Mouse (Mus musculus): ENCODE data around the gene Ybx3.

The Ybx3 gene

GRCm38 (mm10) chr6:131321854-131322639, 66.2 kb downstream of the Ybx3 start:
- DNase-seq, result no peak

DNA sequence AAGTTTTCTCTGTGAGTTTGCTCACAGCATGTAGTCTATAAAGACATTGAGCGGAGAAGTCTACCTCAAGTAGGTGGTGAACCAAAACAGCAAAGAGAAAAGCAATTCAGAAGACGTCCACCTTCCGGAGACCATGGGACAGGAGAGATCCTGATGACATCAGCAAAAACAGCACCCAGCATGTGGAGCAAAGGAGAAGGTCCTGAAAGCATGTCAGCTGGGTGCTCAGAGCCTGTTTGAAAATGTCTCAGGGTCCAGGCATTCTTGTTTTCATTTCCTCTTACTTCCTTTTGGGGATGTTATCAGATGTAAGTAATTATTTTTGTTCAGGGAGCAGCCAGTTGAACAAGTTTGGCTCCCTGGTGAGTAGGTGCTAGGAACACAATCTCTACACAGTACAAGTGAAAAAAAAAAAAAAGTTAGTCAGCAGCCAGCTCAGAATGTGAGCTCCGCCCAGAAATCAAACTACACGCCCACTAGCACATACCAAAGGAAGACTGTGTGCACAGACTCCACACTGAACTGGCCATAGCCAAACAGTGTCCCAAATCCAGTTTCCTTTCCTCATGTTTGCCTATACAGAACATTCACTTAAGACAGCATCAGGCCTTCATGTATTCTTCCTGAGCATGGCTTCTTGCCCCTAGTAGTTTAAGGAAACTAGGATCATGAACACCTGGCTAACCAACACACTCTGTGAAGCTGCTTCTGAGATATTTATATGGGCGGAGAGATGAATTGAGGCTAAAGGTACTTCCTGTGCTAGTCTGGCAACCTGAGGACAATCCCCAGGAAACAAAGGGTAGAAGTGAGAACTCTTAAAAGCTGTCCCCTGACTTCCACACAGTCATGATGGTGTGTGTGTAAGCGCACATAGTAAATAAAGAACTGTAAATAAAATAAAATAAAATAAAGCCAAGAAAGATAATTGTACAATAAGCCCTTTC, 71.8 kb downstream of the Ybx3 start:
- no peak for DNase-seq

Measured in cerebellum, postnatal 14 days (tissue).